Mouse (Mus musculus) midbrain, embryonic 14.5 days (tissue): Measurements from ENCODE around the gene Olfr718-ps1. TPM values are rescaled to one million over a fixed set of nuclear protein-coding genes. Genes with fewer than 3 reads are reported as not detected.

Experiments used
- ATAC-seq: fragments of 200-750 bp; cut with Nextera tagmentation; 2 replicates; pipeline ENCODE4 v1.8.0; 2017; ENCODE audit warnings: moderate number of reproducible peaks, moderate library complexity; ENCODE audit not compliant: low FRiP score, low TSS enrichment
- DNase-seq: peaks from one replicate; pipeline ENCODE4 v3.0.0-alpha.2; 2015
- H3K27ac ChIP-seq: fragments of 300-500 bp; sonication (generic); replicated peaks from 2 replicates; pipeline ENCODE4 v1.5.1; 2014; ENCODE audit warnings: mild to moderate bottlenecking, low read depth, low read length, moderate library complexity
- H3K27me3 ChIP-seq: fragments of 300-500 bp; sonication (generic); 2 replicates; pipeline ENCODE4 v1.6.1; 2014; ENCODE audit warnings: low read length, control low read depth, mixed read lengths; ENCODE audit not compliant: control insufficient read depth, insufficient read depth
- H3K36me3 ChIP-seq: fragments of 300-500 bp; sonication (generic); 2 replicates; pipeline ENCODE4 v1.6.1; 2014; ENCODE audit warnings: low read length, control low read depth; ENCODE audit not compliant: control insufficient read depth, insufficient read depth
- H3K4me1 ChIP-seq: fragments of 300-500 bp; sonication (generic); 2 replicates; pipeline ENCODE4 v1.6.1; 2014; ENCODE audit warnings: mild to moderate bottlenecking, antibody characterized with exemption, low read length, control low read depth; ENCODE audit not compliant: control insufficient read depth, insufficient read depth
- H3K4me2 ChIP-seq: fragments of 300-500 bp; sonication (generic); 2 replicates; pipeline ENCODE4 v1.6.1; 2014; ENCODE audit warnings: mild to moderate bottlenecking, low read length, moderate library complexity
- H3K4me3 ChIP-seq: fragments of 300-500 bp; sonication (generic); replicated peaks from 2 replicates; pipeline ENCODE4 v1.5.1; 2014; ENCODE audit warnings: low read depth, low read length
- H3K9ac ChIP-seq: fragments of 300-500 bp; sonication (generic); replicated peaks from 2 replicates; pipeline ENCODE4 v1.6.1; 2014; ENCODE audit warnings: mild to moderate bottlenecking, low read length, moderate library complexity
- H3K9me3 ChIP-seq: fragments of 300-500 bp; sonication (generic); 2 replicates; pipeline ENCODE4 v1.6.1; 2016; ENCODE audit warnings: low read length, control low read depth, mixed read lengths; ENCODE audit not compliant: control insufficient read depth
- WGBS: fragments of 180-500 bp; shearing (Covaris S2); extraction: QIAGEN DNeasy Blood & Tissue Kit; methylation state at CpG from one replicate; pipeline ENCODE4 v1.1.7; 2014; 5-methylcytosine and 5-hydroxymethylcytosine counted together
- microRNA-seq: library from miRNA; unstranded; fragments of <30 nt; microRNA quantifications from one replicate; pipeline ENCODE4, GENCODE M21; 2016
- polyA plus RNA-seq: library from polyadenylated mRNA; unstranded; fragments of >200 nt; fragmentation: Nextera tagmentation; extraction: Ambion mirVana; gene quantifications from 2 replicates; pipeline ENCODE4 v1.2.1, GENCODE M21; 2014

The Olfr718-ps1 gene
- polyA plus RNA-seq, 1 experiment from 2014 or later, result not detected

DNA sequence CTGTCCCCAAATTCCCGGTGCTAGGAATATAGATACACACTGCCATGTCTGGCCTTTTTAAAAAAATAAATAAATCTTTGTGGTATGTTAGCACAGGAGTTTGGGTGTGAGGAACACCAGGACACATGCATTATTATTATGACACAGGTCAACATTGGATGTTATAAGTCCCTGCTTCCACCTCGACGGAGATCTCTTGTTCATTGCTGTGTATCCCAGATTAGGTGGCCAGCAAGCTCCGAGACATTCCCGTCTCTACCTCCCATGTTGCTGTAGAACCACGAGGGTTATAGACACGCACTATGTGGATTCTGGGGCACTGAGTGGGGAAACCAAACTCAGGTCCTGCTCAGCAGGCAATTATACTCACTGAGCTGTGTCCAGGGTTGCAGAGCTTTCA is 52.1 kb downstream of the Olfr718-ps1 start:
- WGBS, result 93% methylated on average over 7 of the region's 7 CpGs
- H3K9me3 ChIP-seq, result no peaks in the 10 kb centered on the region
- no peak for DNase-seq
- H3K27me3 ChIP-seq, result no peaks in the 10 kb centered on the region
- H3K4me3 ChIP-seq, result no peak overlapping the region
- no peak for ATAC-seq
- H3K27ac ChIP-seq, result no peak overlapping the region
- no peak overlapping the region for H3K4me2 ChIP-seq
- peaks cover 18% of the 10 kb centered on the region for H3K36me3 ChIP-seq
- no peaks in the 10 kb centered on the region for H3K4me1 ChIP-seq
- H3K9ac ChIP-seq, result no peak overlapping the region

DNA sequence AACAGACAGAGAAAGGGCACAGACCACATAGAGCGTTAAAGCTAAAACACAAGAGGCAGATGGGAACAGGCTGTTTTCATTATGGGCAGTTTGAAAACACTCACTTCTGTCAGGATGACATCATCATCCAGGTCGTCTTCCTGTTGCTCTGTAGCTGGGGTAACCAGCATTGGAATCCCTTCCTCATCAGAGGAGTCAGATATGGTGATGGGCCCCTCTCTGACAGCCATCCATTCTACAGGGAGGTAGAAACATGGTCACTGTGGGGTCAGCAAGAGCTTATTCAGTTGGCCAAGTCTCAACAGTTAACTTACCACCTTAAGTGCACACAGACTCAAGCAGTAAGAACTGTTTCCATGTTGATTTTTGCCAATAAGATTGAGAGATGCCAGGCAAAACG is 54.5 kb downstream of the Olfr718-ps1 start:
- peaks cover 41% of the 10 kb centered on the region for H3K36me3 ChIP-seq
- no peak overlapping the region for H3K27ac ChIP-seq
- H3K4me1 ChIP-seq, result no peaks in the 10 kb centered on the region
- H3K4me3 ChIP-seq, result no peak overlapping the region
- H3K4me2 ChIP-seq, result no peak overlapping the region
- no peak for DNase-seq
- no peaks in the 10 kb centered on the region for H3K9me3 ChIP-seq
- H3K27me3 ChIP-seq, result no peaks in the 10 kb centered on the region
- ATAC-seq, result no peak
- 66% methylated on average over 3 of the region's 3 CpGs for WGBS
- H3K9ac ChIP-seq, result no peak overlapping the region

DNA sequence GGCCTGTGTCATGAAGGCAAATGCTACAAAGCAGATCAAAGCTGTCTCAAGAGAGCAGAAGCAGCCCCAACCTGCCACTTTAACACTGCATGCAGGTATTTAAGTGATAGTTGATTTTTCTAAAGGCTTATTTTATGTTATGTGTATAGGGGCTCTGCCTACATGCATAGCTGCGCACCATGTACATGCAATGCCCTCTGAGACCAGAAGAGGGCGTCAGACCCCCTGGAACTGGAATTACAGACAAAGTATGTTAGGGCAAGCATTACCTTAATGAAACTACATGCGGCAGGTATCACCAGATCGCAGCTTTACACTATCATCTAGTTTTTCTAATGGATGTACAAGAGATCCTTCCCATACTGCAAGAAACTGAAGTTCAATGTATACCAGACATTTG is 62.5 kb downstream of the Olfr718-ps1 start:
- peak; percentile 72 for DNase-seq
- WGBS, result 67% methylated on average over 4 of the region's 4 CpGs
- ATAC-seq, result no peak

More for the DNA sequence above, 62.5 kb downstream of the Olfr718-ps1 start:
- H3K27me3 ChIP-seq, result no peaks in the 10 kb centered on the region
- no peaks in the 10 kb centered on the region for H3K4me1 ChIP-seq
- H3K9ac ChIP-seq, result no peak overlapping the region
- no peak overlapping the region for H3K27ac ChIP-seq
- no peak overlapping the region for H3K4me2 ChIP-seq
- H3K9me3 ChIP-seq, result no peaks in the 10 kb centered on the region
- no peak overlapping the region for H3K4me3 ChIP-seq
- H3K36me3 ChIP-seq, result peaks cover 69% of the 10 kb centered on the region

Small RNA genes lying within 50 kb of the gene (microRNA-seq; reads per million reads assigned to microRNA genes)
- not detected for gene Gm44405

Other genes with a start within 250 kb of the Olfr718-ps1 start
- gene Actb, start 240.8 kb downstream of the Olfr718-ps1 start, polyA plus RNA-seq, result 16,375 and 16,992 TPM in 2 replicates
- 521 and 580 TPM in 2 replicates for gene Fscn1, start 187.2 kb downstream of the Olfr718-ps1 start, polyA plus RNA-seq
- 28.9 and 32.1 TPM in 2 replicates for gene Rnf216, start 34.6 kb downstream of the Olfr718-ps1 start, polyA plus RNA-seq
- 12.3 and 13.9 TPM in 2 replicates for gene Rbak, start 33.2 kb upstream of the Olfr718-ps1 start, polyA plus RNA-seq
- gene Spdye4b, start 33.4 kb upstream of the Olfr718-ps1 start, polyA plus RNA-seq, result not detected in 2 replicates
- not detected in 2 replicates for gene Spdye4a, start 79.3 kb upstream of the Olfr718-ps1 start, polyA plus RNA-seq
- 20.4 and 25.2 TPM in 2 replicates for gene Zfp12, start 87.6 kb upstream of the Olfr718-ps1 start, polyA plus RNA-seq
- gene Zfp316, start 122.4 kb upstream of the Olfr718-ps1 start, polyA plus RNA-seq, result 6.9 and 7.8 TPM in 2 replicates
- gene Zfp853, start 146.0 kb upstream of the Olfr718-ps1 start, polyA plus RNA-seq, result 0.13 TPM in 1 of 2 replicates, not detected in the other
- gene E130309D02Rik, start 167.8 kb upstream of the Olfr718-ps1 start, polyA plus RNA-seq, result 30.0 and 30.8 TPM in 2 replicates
- 75.1 and 84.3 TPM in 2 replicates for gene Zdhhc4, start 181.7 kb upstream of the Olfr718-ps1 start, polyA plus RNA-seq
- gene Grid2ip, start 209.8 kb upstream of the Olfr718-ps1 start, polyA plus RNA-seq, result 0.29 and 0.31 TPM in 2 replicates